Mouse (Mus musculus) ES-Bruce4 (cell line): ENCODE data around the gene Ppfia1.

Experiments
- CTCF ChIP-seq: IDR thresholded peaks from one replicate; pipeline ENCODE4 v1.8.1; 2011; ENCODE audit warnings: low read depth, low read length
- EP300 ChIP-seq: IDR thresholded peaks from 2 replicates; pipeline ENCODE4 v1.6.1; 2011; ENCODE audit warnings: low read depth, low read length; ENCODE audit not compliant: insufficient read depth
- POLR2A ChIP-seq: IDR thresholded peaks from one replicate; pipeline ENCODE4 v1.8.1; 2011; ENCODE audit warnings: low read length; ENCODE audit not compliant: insufficient read depth

GRCm38 (mm10) chr7:144469908-144470544 is 83.5 kb downstream of the Ppfia1 start:
- TF ChIP-seq CTCF (no peak), EP300 (no peak), POLR2A (no peak)
